ENCODE assay signal across 10 mouse cellular contexts in the genomic region with DNA sequence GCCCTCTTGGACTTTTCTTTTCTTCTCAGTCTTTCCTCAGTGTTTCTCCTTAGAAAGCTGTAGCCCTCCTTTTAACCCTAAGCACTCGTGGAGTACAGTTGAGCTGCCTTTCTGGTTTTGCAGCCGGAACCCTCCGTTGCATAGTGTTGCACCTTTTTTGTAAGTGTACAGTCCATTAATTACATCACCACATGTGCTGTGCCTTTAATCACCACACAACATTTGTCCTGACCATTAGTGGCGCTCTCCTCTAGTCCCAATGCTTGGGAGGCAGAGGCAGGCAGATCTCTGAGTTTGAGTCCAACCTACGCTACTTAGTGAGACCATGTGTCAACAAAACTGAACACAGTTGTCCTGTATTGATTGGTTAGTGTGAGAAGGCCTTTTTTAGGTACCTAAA. TPM values are rescaled to one million over a fixed set of nuclear protein-coding genes. Genes with fewer than 3 reads are reported as not detected.
A peak's percentile ranks its signal among the peaks of the same experiment; 100 is the strongest.
DNase-seq lines count a peak whose midpoint lies in the region; ATAC-seq and TF ChIP-seq lines count a peak whose summit lies in the region.
"Had no signal": no experiment of that assay in that cellular context is flagged by ENCODE, and none has a peak within 500 bp of the region (broad histone marks: within the 10 kb centered on the region; RNA-seq: fewer than 3 reads in every experiment).

No protein-coding gene starts in this region.

- no peak overlapping the region for H3K27ac ChIP-seq in thymus, adult 2 months (ENCODE audit: control insufficient read depth, insufficient read depth, low read length)
- peak overlapping the region; percentile 85 for H3K27ac ChIP-seq in liver, embryonic 13.5 days

- H3K9me3 ChIP-seq in erythroblast, embryonic 14.5 days (ENCODE audit: control insufficient read depth, low read length): no peaks in the 10 kb centered on the region
- no peaks in the 10 kb centered on the region for H3K9me3 ChIP-seq in liver, embryonic 13.5 days (replicated peaks)

- no peak for TF ChIP-seq CTCF in thymus, adult 2 months (IDR thresholded peaks at IDR 0.05; ENCODE audit: borderline replicate concordance, control insufficient read depth, extremely low read depth, insufficient read depth, low read length, poor library complexity)

- no peak for TF ChIP-seq POLR2A in thymus, adult 2 months (IDR thresholded peaks at IDR 0.05; ENCODE audit: control insufficient read depth, extremely low read depth, insufficient read depth, low read length, poor library complexity)

- peak overlapping the region; percentile 97 for H3K9ac ChIP-seq in liver, embryonic 13.5 days

- peaks cover 51% of the 10 kb centered on the region for H3K36me3 ChIP-seq in erythroblast, embryonic 14.5 days (ENCODE audit: control insufficient read depth)
- peaks cover 38% of the 10 kb centered on the region for H3K36me3 ChIP-seq in thymus, adult 2 months (ENCODE audit: control insufficient read depth, insufficient read depth, low read length)
- H3K36me3 ChIP-seq in liver, embryonic 13.5 days: peaks cover 46% of the 10 kb centered on the region

- 91% methylated on average over 5 of the region's 5 CpGs for WGBS in thymus, adult 2 months
- WGBS in liver, embryonic 13.5 days (ENCODE audit: insufficient replicate concordance): 76% methylated on average over 5 of the region's 5 CpGs

- peak overlapping the region; percentile 79 for H3K4me3 ChIP-seq in erythroblast, embryonic 14.5 days (replicated peaks)
- H3K4me3 ChIP-seq in thymus, adult 2 months (ENCODE audit: control insufficient read depth, insufficient read depth, low read length): peak overlapping the region; percentile 72; the same call in 1 of the 2 replicates
- H3K4me3 ChIP-seq in liver, embryonic 13.5 days (replicated peaks): peak overlapping the region; percentile 100

- no peak for DNase-seq in thymus, adult 2 months
- DNase-seq in thymus, postnatal 0 days (ENCODE audit: low spot score): no peak
- no peak for DNase-seq in liver, embryonic 13.5 days
- no peak for DNase-seq in c-Kit-positive CD71-positive TER-119-positive erythroid progenitor cells, embryonic 14.5 days (ENCODE audit: low spot score)
- DNase-seq in cerebellum, adult 8-10 months: no peak
- DNase-seq in right cerebral cortex, adult 2 months (ENCODE audit: low spot score in 2 of 2): no peak

- no peak for ATAC-seq in erythroblast, adult 5-6 weeks (replicated peaks; ENCODE audit: low FRiP score, poor library complexity, severe bottlenecking)
- no peak for ATAC-seq in liver, embryonic 13.5 days (ENCODE audit: low read depth)

- H3K27me3 ChIP-seq in erythroblast, embryonic 14.5 days (ENCODE audit: control insufficient read depth): no peaks in the 10 kb centered on the region
- no peaks in the 10 kb centered on the region for H3K27me3 ChIP-seq in thymus, adult 2 months (ENCODE audit: control insufficient read depth, insufficient read depth, low read length)
- no peaks in the 10 kb centered on the region for H3K27me3 ChIP-seq in liver, embryonic 13.5 days

- peak overlapping the region; percentile 91 for H3K4me2 ChIP-seq in liver, embryonic 13.5 days

- peaks cover 40% of the 10 kb centered on the region for H3K4me1 ChIP-seq in erythroblast, embryonic 14.5 days (ENCODE audit: control insufficient read depth)
- H3K4me1 ChIP-seq in thymus, adult 2 months (replicated peaks; ENCODE audit: control insufficient read depth, insufficient read depth, low read length): peaks cover 8% of the 10 kb centered on the region
- H3K4me1 ChIP-seq in liver, embryonic 13.5 days (replicated peaks): peaks cover 32% of the 10 kb centered on the region

RNA-seq across cellular contexts. Expression of gene Bap1, which starts 0.8 kb away (rescaled TPM):
- polyA plus RNA-seq in erythroblast, embryonic 14.5 days (2012): 6.7 and 6.9 TPM in 2 replicates
- total RNA-seq in erythroblast, adult 5-6 weeks (2015; ENCODE audit: low replicate concordance): 4.0 and 11.1 TPM in 2 replicates
- total RNA-seq in erythroblast, adult 5-6 weeks (2017; ENCODE audit: low replicate concordance): 22.9 and 32.1 TPM in 2 replicates
- 106 and 111 TPM in 2 replicates for polyA plus RNA-seq in thymus, adult 2 months (2012; rRNA removed)
- polyA plus RNA-seq in thymus, postnatal 0 days (2015; fragmentation: Nextera tagmentation; extraction: Ambion mirVana): 63.0 and 66.5 TPM in 2 replicates
- 39.5 and 44.2 TPM in 2 replicates for polyA plus RNA-seq in liver, embryonic 13.5 days (2015; fragmentation: Nextera tagmentation; extraction: Ambion mirVana)

RNA-seq across cellular contexts. Expression of gene Phf7, which starts 1.0 kb away (rescaled TPM):
- polyA plus RNA-seq in erythroblast, embryonic 14.5 days (2012): 0.21 and 0.27 TPM in 2 replicates
- 4.8 and 11.5 TPM in 2 replicates for total RNA-seq in erythroblast, adult 5-6 weeks (2015; ENCODE audit: low replicate concordance)
- 2.5 and 4.8 TPM in 2 replicates for total RNA-seq in erythroblast, adult 5-6 weeks (2017; ENCODE audit: low replicate concordance)
- 7.4 and 8.0 TPM in 2 replicates for polyA plus RNA-seq in thymus, adult 2 months (2012; rRNA removed)
- polyA plus RNA-seq in thymus, postnatal 0 days (2015; fragmentation: Nextera tagmentation; extraction: Ambion mirVana): 18.6 and 21.5 TPM in 2 replicates
- 8.4 and 8.6 TPM in 2 replicates for polyA plus RNA-seq in liver, embryonic 13.5 days (2015; fragmentation: Nextera tagmentation; extraction: Ambion mirVana)

RNA-seq across cellular contexts. Expression of gene Sema3g, which starts 34.4 kb away (rescaled TPM):
- not detected in 2 replicates for polyA plus RNA-seq in erythroblast, embryonic 14.5 days (2012)
- not detected in 2 replicates for total RNA-seq in erythroblast, adult 5-6 weeks (2015; ENCODE audit: low replicate concordance)
- not detected in 2 replicates for total RNA-seq in erythroblast, adult 5-6 weeks (2017; ENCODE audit: low replicate concordance)
- polyA plus RNA-seq in thymus, adult 2 months (2012; rRNA removed): 1.9 and 2.4 TPM in 2 replicates
- 0.27 and 0.30 TPM in 2 replicates for polyA plus RNA-seq in thymus, postnatal 0 days (2015; fragmentation: Nextera tagmentation; extraction: Ambion mirVana)
- 0.02 and 0.05 TPM in 2 replicates for polyA plus RNA-seq in liver, embryonic 13.5 days (2015; fragmentation: Nextera tagmentation; extraction: Ambion mirVana)
- total RNA-seq: common myeloid progenitor, adult 5-6 weeks; monocyte, adult 5-6 weeks had no signal

RNA-seq across cellular contexts. Expression of gene Nisch, which starts 35.3 kb away (rescaled TPM):
- 8.6 and 10.6 TPM in 2 replicates for polyA plus RNA-seq in erythroblast, embryonic 14.5 days (2012)
- 30.2 and 34.1 TPM in 2 replicates for total RNA-seq in erythroblast, adult 5-6 weeks (2015; ENCODE audit: low replicate concordance)
- total RNA-seq in erythroblast, adult 5-6 weeks (2017; ENCODE audit: low replicate concordance): 19.5 and 21.8 TPM in 2 replicates
- 569 and 585 TPM in 2 replicates for polyA plus RNA-seq in thymus, adult 2 months (2012; rRNA removed)
- polyA plus RNA-seq in thymus, postnatal 0 days (2015; fragmentation: Nextera tagmentation; extraction: Ambion mirVana): 116 and 144 TPM in 2 replicates
- polyA plus RNA-seq in liver, embryonic 13.5 days (2015; fragmentation: Nextera tagmentation; extraction: Ambion mirVana): 77.9 and 84.9 TPM in 2 replicates

RNA-seq across cellular contexts. Expression of gene Tnnc1, which starts 44.0 kb away (rescaled TPM):
- polyA plus RNA-seq in erythroblast, embryonic 14.5 days (2012): 0.14 and 0.18 TPM in 2 replicates
- not detected in 2 replicates for total RNA-seq in erythroblast, adult 5-6 weeks (2015; ENCODE audit: low replicate concordance)
- not detected in 2 replicates for total RNA-seq in erythroblast, adult 5-6 weeks (2017; ENCODE audit: low replicate concordance)
- polyA plus RNA-seq in thymus, adult 2 months (2012; rRNA removed): 4.2 and 103 TPM in 2 replicates
- polyA plus RNA-seq in thymus, postnatal 0 days (2015; fragmentation: Nextera tagmentation; extraction: Ambion mirVana): 5.0 and 5.7 TPM in 2 replicates
- polyA plus RNA-seq in liver, embryonic 13.5 days (2015; fragmentation: Nextera tagmentation; extraction: Ambion mirVana): 21.1 and 25.3 TPM in 2 replicates
- total RNA-seq: common myeloid progenitor, adult 5-6 weeks; monocyte, adult 5-6 weeks had no signal
